Mouse (Mus musculus) A20 (cell line): ENCODE measurements around the gene Cdc37l1.

Experiments
- DNase-seq: peaks from one replicate; pipeline ENCODE4 v3.0.0-alpha.2; 2011; ENCODE audit warnings: low read depth, low spot score

The Cdc37l1 gene

GRCm38 (mm10) chr19:29046961-29047333 is 56.8 kb downstream of the Cdc37l1 start:
- DNase-seq: no peak

GRCm38 (mm10) chr19:29047334-29048170 is 57.4 kb downstream of the Cdc37l1 start, which contains the start of gene Ak3:
Ak3 (minus strand) TSS chr19:29047961.
- peak; percentile 90 for DNase-seq

- DNase-seq: no peak
Observed at GRCm38 (mm10) chr19:29049401-29050075, 59.4 kb downstream of the Cdc37l1 start.

- no peak for DNase-seq
Observed at GRCm38 (mm10) chr19:29050186-29050980, 60.2 kb downstream of the Cdc37l1 start.

- no peak for DNase-seq
Observed at GRCm38 (mm10) chr19:29052786-29053185, 62.6 kb downstream of the Cdc37l1 start.

- no peak for DNase-seq
Observed at GRCm38 (mm10) chr19:29054594-29054993, 64.4 kb downstream of the Cdc37l1 start.

GRCm38 (mm10) chr19:29055469-29055868 is 65.3 kb downstream of the Cdc37l1 start:
- DNase-seq: no peak

- no peak for DNase-seq
Observed at GRCm38 (mm10) chr19:29058741-29059140, 68.6 kb downstream of the Cdc37l1 start.

- peak; percentile 44 for DNase-seq
Observed at GRCm38 (mm10) chr19:29059688-29060087, 69.5 kb downstream of the Cdc37l1 start.

GRCm38 (mm10) chr19:29060299-29060698 is 70.1 kb downstream of the Cdc37l1 start:
- DNase-seq: no peak

- no peak for DNase-seq
Observed at GRCm38 (mm10) chr19:29063009-29063408, 72.9 kb downstream of the Cdc37l1 start.

GRCm38 (mm10) chr19:29063577-29064363 is 73.6 kb downstream of the Cdc37l1 start:
- peak; percentile 96 for DNase-seq

- no peak for DNase-seq
Observed at GRCm38 (mm10) chr19:29064451-29065102, 74.4 kb downstream of the Cdc37l1 start.

GRCm38 (mm10) chr19:29066981-29067471 is 76.9 kb downstream of the Cdc37l1 start:
- peak; percentile 93 for DNase-seq

GRCm38 (mm10) chr19:29069195-29069594 is 79.0 kb downstream of the Cdc37l1 start:
- DNase-seq: no peak

- DNase-seq: no peak
Observed at GRCm38 (mm10) chr19:29074802-29075201, 84.7 kb downstream of the Cdc37l1 start.
